18 mouse cellular contexts compared by ENCODE assay signal in genomic region chr6:95769808-95770207, GRCm38 (mm10).
"Had no signal": no experiment of that assay in that cellular context is flagged by ENCODE, and none has a peak within 500 bp of the region (broad histone marks: within the 10 kb centered on the region; RNA-seq: fewer than 3 reads in every experiment).

No protein-coding gene starts in this region.

- H3K27me3 ChIP-seq: lung, embryonic 15.5 days; midbrain, embryonic 12.5 days; neural tube, embryonic 13.5 days; neural tube, embryonic 15.5 days; stomach, embryonic 15.5 days had no signal

- H3K4me2 ChIP-seq: lung, embryonic 15.5 days; midbrain, embryonic 12.5 days; neural tube, embryonic 13.5 days; neural tube, embryonic 15.5 days; stomach, embryonic 15.5 days had no signal

- H3K27ac ChIP-seq: lung, embryonic 15.5 days; midbrain, embryonic 10.5 days; midbrain, embryonic 12.5 days; neural tube, embryonic 13.5 days; neural tube, embryonic 15.5 days; stomach, embryonic 15.5 days; stomach, postnatal 0 days had no signal

- ATAC-seq: liver, postnatal 0 days; lung, postnatal 0 days; midbrain, embryonic 16.5 days had no signal

- H3K4me1 ChIP-seq: lung, embryonic 15.5 days; midbrain, embryonic 10.5 days; midbrain, embryonic 12.5 days; neural tube, embryonic 13.5 days; neural tube, embryonic 15.5 days; stomach, embryonic 15.5 days had no signal

- H3K4me3 ChIP-seq: lung, embryonic 15.5 days; midbrain, embryonic 10.5 days; midbrain, embryonic 12.5 days; myocyte; neural tube, embryonic 13.5 days; neural tube, embryonic 15.5 days; stomach, embryonic 15.5 days had no signal

- H3K36me3 ChIP-seq: lung, embryonic 15.5 days; midbrain, embryonic 10.5 days; midbrain, embryonic 12.5 days; neural tube, embryonic 13.5 days; neural tube, embryonic 15.5 days; stomach, embryonic 15.5 days had no signal

- DNase-seq: liver, postnatal 0 days; lung, adult 2 months; lung, postnatal 4 days; midbrain, embryonic 14.5 days; right cerebral cortex, postnatal 14 days; thymus, adult 2 months; thymus, postnatal 25 days; thymus, postnatal 4 days had no signal

- H3K9ac ChIP-seq: liver, postnatal 0 days; lung, embryonic 15.5 days; midbrain, embryonic 12.5 days; neural tube, embryonic 13.5 days; neural tube, embryonic 15.5 days; stomach, embryonic 15.5 days had no signal

- H3K9me3 ChIP-seq: lung, embryonic 15.5 days; midbrain, embryonic 10.5 days; midbrain, embryonic 12.5 days; neural tube, embryonic 13.5 days; neural tube, embryonic 15.5 days; stomach, embryonic 15.5 days had no signal
